Mouse (Mus musculus): ENCODE measurements around the gene Mtnr1a.

Gene Mtnr1a

GRCm38 (mm10) chr8:45109371-45110063 lies 40.6 kb downstream of the Mtnr1a start:
- no peak for DNase-seq (ENCODE audit: low spot score)

GRCm38 (mm10) chr8:45110064-45110812 lies 41.3 kb downstream of the Mtnr1a start:
- DNase-seq (ENCODE audit: low spot score) = no peak

GRCm38 (mm10) chr8:45110813-45111104 lies 41.8 kb downstream of the Mtnr1a start:
- no peak for DNase-seq (ENCODE audit: low spot score)

DNA sequence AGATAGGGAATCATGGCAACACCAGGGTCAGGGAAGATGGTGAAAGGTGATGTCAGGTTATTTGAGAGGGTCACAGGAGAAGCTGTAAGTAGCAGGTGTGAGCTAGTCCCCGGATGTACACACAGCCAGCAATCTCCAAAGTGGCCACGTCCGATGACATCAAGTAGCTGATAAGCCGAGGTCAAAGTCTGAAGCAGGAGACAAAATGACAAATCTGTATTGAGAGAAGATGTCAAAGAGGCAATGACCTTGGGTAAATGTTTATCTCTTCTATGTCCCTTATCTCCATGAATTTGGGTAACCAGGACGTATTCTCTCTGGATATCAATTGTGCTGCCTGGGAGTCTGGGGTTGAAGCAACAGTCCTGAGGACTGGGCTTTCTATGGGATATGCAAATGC lies 42.9 kb downstream of the Mtnr1a start:
- DNase-seq (ENCODE audit: low spot score) = no peak

DNA sequence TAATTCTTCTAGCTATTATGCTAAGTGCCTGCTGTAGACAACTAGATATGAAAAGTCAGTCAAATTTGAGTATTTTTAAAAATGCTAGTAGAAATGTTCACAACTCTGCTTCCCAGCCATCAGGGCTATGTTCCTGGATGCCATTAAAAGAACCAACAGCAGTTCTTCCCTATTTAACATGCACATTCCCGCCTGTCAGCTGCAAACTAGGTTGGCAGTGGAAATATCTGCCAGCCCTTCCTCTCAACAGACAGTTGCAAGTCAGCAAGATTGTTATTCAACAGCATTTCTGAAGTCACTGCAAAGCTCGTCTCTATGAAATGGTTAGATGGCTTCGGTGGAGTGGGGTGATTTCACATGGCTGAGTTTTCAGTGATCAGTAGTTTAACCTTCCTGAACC lies 48.7 kb downstream of the Mtnr1a start:
- no peak for DNase-seq (ENCODE audit: low spot score)

DNA sequence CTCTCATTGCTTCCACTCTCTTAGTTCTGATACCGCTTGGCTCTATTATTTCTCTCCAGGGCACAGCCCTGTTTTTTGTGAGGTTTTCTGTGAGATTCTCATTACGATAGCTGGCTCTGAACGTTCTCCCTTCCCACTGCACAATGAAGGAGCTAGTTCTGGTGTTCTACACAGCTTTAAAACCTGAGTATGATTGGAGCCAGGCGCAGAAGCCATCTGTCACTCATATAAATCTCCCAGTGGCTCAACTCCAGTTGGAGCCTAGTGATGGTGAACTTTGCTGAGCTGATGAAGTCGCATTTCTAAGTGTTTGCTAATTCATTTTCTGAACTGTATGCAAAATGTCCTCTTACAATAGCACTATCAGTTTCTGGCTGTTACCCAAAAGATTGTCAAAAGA lies 56.7 kb downstream of the Mtnr1a start:
- DNase-seq (ENCODE audit: low spot score) = no peak

Data from ovary, adult 18-20 months (tissue).